Mouse (Mus musculus): Measurements from ENCODE around the gene Limch1.

DNA sequence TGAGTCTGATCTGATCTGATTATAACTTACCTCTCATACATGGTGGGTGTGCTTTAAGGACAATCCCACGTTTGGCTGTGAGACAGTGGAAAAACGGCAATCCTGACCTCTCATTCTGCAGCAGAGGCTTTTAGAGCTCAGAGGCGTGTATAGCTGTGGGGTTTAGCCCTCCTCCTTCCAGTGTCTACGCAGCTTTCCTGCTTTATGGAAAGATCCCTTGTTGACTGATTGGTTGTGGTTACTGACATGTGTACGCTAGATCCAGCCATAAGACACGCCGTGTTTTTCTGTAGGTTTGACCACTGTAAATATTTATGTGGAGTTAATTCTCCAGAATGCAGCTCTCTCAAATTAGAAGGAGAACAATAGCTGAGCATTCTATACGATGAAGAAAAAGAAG is 81.2 kb downstream of the Limch1 start:
- no peak for TF ChIP-seq CTCF (IDR thresholded peaks at IDR 0.05; ENCODE audit: low read depth, low read length)
- TF ChIP-seq POLR2A (IDR thresholded peaks at IDR 0.05; ENCODE audit: borderline replicate concordance, low read depth, low read length) = no peak

All from bone marrow macrophage, adult 2 months (primary cell).